Mouse (Mus musculus): ENCODE data around the gene Snap23.

DNA sequence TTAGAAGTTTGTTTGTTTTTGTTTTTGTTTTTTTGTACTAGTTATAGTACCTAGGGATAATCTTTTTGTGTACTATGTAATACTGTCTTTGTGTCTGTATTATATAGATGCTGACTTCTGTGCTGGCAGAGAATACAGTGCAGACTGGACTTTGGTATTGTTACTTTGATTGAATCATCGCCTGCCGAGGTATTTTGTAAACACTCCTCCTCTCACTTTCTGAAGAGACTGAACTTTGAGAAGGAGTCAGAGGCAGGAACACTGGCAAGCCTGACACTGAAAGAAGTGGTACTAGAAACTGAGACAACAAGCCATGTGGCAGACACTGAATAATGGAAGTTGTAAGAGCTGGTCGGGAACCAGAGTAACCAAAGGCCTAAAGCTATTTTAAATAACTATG is 10.6 kb upstream of the Snap23 start:
- peak; percentile 22; the same call in 1 of the 2 replicates for TF ChIP-seq EP300 (IDR thresholded peaks at IDR 0.05; ENCODE audit: low read depth)
- TF ChIP-seq CTCF (IDR thresholded peaks at IDR 0.05; ENCODE audit: low read depth), result no peak

Measured in liver, postnatal 0 days (tissue).